Mouse (Mus musculus): ENCODE data around the gene Utrn.
A peak's percentile ranks its signal among the peaks of the same experiment; 100 is the strongest.

The Utrn gene

DNA sequence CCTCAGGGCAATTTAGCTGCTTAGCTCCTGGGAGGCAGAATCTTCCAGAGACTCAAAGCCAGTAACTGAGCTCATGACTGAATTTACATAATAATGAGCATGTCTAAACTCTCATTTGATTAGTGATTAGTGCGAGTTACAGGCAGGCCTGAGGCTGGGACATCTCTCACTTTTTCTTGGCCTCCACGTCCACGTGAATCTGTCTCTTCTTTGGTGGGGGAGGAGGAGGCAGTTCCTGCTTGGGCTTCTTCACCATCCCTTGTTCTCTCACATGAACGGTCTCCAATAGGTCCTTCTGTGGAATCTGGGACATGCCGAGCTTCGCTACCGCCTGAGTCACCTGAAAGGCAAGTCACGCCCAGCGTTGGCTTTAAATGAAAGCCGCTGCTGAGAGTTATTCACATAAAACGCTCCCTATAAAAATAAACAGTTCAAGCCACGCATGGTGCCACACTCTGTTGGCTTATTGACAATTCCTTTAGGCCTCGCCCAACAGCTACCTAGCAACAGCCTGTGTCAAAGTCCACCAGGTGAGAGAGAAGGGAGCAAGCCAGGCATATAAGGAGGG is 143.0 kb downstream of the Utrn start:
- DNase-seq = peak; percentile 51 to 56

DNA sequence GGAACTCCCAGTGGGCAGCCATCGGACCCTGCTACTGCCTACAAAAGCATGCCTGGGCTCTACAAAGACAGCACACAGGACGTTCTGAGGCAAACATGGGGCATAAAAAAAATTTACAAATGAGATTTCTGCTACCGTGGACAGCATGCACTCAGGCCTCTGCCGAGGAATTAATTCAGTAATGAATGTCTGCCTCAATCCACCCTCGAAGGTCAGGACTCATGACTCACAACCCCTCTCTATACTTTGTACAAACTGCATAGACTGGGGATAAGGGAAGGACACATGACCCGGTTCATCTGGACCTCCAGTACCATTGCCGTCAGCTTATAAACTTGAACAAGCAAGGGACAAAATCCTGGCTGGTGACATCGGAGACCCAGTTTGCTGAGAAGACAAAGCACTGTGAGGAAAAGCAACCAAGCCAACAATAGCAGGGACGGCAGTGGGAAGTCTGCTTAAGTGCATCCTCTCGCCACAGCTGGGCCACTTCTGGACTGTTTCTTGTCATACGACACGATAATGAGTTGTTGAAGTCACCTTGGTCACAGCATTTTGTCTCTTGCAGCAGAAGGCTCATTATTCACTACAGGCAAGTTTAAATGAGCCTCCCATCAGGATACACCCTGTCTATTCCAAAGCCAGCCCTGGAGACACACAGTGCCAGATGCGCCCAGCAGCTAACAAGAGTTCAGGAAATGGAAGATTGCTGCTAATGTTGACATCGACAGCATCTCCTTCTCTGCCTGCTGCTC is 144.7 kb downstream of the Utrn start:
- no peak for DNase-seq

DNA sequence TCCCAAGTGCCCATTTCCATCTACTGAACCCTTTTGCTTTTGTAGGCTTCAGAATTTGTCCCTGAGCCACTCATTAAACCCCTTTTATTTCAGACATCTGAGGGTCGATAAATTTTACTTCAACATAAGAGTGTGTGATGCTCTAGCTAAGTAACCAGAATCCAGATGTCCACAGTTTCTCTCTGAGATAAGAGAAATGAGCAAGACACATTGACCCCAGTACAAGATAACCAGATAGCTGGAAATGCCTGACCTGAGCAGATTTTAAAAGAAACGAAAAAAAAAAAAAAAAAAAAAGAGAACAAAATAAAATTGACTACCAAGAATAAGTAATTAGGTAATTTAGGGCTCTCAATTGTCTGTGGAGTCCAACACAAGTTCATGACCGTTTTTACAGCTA is 145.9 kb downstream of the Utrn start:
- DNase-seq = no peak

DNA sequence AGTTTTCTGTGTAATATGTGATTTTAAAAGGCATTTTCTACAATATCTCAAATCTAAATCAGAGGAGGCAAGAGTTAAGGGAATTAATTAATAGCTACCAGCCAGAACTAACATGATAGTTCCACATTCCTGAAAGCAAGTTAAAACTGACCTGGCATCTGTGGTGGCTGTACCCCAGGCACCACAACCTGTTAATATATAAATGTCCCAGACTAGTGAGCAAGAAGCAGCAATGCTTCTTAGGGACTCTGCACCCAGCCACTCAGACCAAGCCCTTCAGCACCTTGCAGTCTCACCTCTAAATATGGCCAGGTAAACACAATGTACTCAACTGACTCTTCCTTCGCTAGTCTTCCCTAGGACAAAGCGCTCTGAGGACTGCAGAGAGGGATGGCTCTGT is 147.1 kb downstream of the Utrn start:
- DNase-seq = no peak

DNA sequence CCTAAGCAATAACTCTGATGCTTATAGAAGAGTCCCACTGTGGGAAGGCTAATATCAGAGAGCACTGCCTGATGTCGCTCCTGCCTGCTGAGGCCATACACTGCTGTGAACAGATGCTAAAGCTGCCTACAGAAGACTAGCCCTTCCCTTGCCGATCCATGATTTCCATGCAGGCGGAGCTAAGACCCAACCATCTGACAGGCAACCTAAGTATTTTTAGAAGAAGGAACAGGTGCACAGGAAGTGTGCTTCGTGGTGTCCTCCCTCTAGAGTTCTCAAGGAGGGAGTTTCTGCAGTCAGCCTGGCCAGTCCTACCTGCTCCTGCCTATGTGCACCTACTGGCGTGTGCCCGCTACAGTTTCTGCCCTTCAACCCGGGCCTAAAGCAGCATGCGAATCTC is 150.8 kb downstream of the Utrn start:
- DNase-seq = peak; percentile 68 to 69

DNA sequence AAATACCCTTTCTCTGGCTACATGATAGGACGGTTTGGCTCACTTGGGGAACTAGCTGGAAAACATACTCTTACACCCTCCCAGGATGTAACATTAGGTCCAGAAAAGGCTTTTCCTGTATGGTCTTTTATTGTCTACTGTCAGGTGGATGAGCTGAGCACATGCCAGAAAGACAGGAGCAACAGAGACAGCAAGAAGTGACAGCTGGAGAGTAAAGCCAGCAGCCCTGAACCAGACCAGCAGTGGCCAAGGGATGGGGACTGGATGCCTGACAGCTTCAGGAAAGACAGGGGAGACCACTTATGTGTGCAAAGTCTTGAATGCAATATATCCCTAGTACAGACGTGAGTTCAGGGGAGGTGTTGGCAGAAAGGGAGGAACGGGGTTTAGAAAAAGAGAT is 151.8 kb downstream of the Utrn start:
- DNase-seq = peak in 1 of 2 experiments; percentile 28

DNA sequence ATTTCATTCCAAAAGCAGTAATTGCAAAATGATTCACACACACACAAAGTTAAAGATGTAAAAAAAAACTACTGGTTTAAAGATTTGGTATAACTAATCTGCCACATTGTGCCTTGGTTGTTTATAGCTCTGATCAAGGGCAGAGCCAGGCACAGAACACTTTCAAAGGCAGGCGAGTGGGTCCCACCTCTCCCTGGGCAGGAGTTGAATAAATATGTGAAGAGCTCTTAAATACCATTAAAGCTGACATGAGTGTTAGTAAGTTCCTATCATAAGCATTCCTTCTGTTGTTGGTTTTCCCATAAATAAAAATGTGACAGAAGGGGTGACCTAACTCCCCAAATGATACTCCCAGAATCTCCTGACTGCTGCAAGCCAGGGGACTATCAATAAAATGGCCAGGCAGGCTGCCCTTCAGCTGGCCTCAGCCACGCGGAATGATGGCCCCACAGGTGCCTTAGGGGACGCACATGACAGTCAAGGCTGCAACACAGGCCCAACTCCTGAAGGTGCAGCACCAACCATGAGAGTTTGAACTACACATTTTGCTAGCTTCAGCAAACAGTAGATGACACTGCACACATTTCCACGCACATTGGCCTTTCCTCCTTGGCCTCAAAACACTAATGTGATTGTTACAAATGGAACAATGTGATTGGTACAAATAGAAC is 152.4 kb downstream of the Utrn start:
- no peak for DNase-seq

DNA sequence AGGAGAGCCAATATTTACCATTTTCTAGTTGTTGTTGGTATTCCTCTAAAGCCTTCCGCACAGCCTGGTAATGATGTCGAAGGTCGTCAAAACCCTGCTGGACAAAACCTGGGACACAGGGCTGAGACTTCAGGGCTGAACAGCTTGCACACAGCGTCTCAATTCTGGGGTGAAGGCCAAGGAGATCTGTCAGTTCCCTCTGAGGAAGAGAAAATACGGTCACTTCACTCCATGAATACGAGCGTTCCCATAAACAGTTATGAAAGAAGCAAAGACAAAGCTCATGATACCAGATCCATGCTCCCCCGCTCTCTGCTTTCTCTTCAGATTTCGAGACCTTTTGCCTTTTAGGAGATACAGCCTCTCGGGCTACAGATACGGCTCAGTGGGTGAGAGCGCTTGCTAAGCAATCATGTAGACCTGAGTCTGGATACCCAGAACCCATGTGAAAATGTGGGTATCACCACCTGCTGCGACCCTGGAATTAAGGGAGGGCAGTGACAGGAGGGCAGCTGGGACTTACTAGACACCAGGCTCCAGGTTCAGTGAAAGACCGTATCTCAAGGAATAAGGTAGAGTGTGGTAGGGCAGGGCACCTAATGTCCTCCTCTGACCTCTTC is 155.8 kb downstream of the Utrn start:
- peak; percentile 68 to 76 for DNase-seq

DNA sequence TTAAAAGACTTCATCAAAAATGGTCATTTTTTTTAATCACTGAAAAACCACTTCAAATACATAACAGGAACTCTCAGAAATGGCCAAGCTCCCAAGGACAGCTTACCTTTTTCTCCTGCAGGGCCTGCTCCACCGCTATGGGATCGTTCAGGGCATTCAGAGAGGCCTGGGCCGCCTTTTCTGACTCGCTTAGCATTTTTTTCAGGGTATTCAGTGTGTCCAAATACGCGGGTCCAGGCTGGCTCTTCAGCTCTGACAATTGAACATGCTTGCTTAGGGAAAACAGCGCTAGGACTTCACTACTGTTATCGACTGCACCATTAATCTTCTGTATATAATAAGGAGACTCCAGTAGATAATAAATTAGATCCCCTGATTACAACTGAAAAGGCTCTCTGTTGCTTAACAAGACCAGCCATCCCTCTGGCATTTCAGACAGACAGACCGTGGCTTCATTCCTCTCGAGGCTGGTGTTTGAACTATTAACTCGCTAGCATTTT is 157.8 kb downstream of the Utrn start:
- no peak for DNase-seq

DNA sequence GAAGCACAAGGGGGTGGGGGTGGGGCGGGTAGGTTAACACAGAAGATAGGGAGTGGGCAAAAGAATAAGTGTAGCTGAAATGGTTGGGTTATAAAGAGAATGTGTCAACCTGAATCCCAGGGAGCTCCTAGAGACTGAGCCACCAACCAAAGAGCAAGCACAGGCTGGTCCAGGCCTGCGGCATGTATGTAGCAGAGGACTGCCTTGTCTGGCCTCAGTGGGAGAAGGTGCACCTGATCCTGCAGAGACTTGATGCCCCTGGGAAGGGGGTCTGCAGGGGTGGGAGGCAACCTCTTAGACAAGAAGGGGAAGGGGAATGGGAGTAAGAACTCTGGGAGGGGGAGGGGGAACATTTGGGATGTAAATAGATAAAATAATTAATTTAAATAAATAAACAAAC is 162.6 kb downstream of the Utrn start:
- no peak for DNase-seq

DNA sequence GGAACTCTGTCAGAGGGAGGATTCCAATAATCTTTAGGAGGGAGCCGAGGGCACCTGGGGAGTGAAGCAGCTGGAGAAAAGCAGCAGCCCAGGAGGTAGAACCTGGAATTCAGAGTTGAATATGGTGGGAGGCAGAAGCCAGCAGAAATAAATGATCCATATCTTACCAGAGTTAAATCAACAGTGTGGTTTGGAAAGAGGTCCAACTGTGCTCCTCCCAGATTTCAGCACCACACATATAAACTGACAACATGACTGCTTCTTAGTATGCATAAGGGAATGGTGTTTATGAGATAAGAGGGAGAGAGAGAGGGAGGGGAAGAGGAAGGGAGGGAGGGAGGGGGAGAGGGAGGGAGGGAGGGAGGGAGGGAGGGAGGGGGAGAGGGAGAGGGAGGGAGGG is 163.2 kb downstream of the Utrn start:
- DNase-seq = no peak

DNA sequence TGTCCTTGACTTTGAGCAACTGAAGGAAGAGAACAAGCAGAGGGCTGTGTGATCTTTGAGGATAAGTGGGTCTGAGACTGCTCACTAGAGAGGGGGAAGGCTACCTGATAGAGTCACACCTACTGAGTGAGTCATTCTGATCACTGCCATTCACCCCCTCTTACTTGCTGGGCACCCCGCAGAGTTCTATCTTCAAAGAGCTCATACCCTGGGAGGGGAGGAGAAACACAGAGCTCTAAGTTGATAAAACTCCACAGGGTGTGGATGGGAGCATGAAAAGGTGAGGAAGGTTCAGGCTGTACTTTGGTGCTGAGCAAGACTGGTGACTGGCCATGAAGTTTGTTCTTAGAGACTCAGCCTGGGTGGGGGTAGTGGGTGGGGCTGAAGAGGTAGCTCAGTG is 164.9 kb downstream of the Utrn start:
- DNase-seq = no peak

DNA sequence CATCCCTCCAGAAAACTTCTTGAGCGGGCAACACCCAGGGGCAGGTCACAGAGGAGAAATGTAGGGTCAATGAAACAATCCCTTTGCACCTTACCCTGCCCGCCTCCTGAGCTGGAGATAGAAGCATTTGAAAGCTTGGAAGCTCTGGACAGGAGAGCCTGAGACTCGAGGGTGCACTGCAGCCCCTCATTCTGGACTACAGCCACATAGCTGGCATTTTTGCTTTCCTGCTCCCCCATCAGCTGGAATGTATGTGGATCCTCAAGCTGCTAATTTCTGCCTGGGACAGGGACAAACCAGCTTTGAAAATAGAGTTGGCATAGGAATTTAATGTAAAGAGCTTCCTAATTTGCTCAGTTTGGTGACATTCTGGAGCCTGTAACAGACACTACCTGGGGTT is 165.6 kb downstream of the Utrn start:
- no peak for DNase-seq

DNA sequence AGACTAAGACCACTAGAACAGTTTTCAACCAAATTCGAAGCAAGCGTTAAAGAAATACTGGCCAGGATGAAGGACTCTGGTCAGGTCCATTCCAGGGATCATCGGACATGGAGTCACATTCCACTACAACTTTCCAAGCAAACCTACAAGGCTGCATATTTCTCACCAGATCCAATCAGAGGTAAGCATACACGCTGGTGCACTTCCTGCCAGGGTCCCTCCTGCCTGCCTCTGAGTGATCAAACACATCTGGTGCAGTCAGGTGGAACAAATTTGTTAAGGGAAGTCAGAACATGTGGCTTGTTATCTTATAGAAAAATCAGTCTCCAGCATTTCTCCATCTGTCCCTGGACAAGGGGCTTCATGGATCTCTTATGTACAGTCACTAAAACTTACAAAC is 167.0 kb downstream of the Utrn start:
- DNase-seq = no peak

DNA sequence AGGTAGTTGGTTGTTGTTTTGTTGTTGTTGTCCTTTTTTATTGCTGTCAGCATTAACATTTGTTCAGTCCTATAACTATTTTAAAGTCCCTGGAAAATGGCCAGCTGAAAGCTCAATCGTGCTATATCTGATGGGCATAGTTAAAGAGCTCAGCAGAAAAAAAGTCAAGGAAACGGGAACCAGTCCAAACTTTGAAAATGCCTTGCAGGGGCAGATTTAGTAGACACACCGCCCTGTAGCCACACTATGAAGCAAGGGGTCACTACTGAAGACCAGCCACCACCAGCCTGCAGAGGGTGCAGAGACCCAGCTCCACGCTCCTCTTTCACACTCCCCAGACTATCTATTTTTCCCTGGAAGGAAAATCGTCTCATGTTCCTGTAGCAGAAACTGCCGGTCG is 167.5 kb downstream of the Utrn start:
- no peak for DNase-seq

DNA sequence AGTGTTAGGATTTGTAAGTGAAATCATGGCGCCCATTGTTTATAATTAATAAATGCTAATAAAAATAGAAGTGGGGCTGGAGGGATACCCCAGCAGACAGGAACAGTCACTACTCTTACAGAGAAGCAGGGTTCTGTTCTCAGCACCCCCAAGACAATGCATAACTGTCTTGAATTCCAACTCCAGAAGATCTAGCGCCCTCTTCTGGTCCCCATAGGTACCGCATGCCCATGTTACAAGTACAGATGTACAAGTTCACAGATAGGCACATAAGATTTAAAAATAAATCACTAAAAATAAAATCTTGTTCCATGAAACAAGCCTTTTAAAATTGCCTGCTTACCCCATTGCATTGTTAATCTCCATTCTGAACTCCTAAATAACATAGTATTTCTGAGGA is 168.6 kb downstream of the Utrn start:
- no peak for DNase-seq

DNA sequence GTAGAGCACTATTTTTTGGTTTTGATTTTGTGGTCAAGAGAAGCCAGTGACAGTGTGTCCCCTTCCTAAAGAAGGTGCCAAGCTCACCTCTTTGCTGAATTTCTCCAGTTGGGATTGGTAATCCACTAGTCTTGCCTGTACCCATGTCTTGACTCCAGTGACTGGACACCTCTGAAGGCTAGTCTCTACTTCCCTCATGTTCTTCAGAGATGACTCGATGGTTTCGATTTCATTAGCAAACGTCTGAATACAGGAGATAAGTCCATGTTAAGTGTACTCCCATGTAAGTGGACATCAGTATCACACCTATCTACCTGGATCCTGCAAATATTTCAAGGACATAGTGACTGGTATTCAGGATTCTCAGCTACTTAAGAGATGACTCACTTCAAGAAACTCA is 171.3 kb downstream of the Utrn start:
- no peak for DNase-seq

DNA sequence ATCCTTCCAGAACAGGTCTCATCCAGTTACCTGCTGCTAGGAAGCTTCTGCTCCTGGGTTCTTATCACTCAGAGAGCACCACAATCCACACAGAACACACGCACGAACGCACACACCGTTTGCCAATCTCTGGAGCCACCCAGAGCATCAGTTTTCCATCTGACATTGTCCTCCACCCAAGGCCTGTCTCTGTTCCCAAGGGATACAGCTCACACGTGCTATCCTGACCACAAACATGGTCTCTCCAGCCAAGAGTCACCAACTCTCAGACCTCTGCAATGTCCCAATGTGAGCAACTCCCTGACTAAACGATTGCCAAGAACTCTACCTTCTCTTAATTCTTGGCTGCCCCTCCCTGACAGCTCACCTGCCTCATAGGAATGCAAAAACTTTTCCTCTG is 172.5 kb downstream of the Utrn start:
- no peak for DNase-seq

DNA sequence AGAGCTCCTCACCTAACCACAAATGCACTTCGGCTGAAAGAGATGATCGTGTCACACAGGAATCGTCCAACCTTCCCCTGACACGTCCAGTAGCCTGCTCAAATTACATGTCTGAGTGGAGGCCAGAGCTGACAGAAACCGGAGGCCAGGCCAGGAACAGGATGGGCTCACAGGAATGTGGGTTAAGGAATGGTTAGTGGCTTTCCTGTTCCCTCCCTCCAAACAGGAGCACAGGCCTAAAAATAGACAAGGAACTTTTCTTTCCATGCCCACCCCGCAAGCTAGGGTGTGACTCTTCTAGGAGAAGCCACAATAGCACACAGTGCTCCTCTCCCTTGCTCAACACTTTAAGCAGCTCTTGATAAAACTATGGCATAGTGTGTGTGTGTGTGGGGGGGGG is 174.4 kb downstream of the Utrn start:
- no peak for DNase-seq

DNA sequence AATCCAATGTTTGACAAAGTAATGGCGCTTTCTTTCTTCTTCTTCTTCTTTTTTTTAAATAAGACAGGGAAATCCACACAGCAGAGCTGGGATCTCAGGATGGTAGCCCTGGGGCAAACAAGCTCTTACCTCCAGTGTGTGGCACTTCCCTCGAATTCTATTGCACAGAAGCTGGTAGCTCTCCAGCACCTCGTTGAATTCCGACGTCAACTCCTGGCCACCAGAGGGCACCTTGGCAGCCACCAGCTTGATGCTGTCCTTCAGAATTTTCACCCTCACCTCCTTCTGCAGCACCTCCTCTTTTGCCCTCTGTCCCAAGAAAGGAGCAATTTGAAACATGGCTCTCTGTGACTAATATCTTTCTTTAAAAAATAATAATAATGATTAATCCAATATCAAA is 178.6 kb downstream of the Utrn start:
- peak; percentile 89 to 93 for DNase-seq

DNA sequence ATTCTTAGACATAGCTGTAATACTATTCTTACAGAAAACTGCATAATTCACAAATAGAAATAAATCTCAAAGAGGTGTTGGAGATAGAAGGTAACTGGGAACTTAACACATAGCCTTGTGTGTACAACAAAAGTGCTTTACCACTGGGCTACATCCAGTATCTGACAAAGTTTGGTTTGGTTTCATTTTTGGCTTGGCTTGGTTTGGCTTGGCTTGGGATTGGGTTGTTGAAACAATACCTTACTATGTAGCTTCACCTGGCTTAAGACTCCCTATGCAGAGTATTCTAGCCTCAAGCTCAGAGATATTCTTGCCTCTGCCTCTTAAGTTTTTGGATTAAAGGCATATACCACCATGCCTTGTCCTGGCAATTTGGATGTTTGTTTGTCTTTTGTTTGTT is 183.5 kb downstream of the Utrn start:
- no peak for DNase-seq

DNA sequence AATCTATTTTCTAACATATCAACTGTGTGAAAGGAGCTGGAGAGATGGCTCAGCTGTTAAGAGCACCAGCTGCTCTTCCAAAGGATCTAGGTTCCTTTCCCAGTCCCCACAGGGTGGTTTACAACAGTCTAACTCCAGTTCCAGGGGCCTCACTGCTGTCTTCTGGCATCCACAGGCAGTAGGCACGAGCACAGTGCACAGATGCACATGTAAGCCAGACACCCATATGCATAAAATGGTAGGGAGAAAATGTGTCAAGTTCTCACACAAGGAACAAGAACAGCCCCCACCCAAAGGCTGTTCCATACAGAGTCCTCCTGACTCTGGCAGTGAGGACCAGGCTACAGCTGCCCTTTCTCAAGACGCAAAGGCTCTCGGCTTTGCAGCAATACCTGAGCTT is 185.1 kb downstream of the Utrn start:
- DNase-seq = no peak

DNA sequence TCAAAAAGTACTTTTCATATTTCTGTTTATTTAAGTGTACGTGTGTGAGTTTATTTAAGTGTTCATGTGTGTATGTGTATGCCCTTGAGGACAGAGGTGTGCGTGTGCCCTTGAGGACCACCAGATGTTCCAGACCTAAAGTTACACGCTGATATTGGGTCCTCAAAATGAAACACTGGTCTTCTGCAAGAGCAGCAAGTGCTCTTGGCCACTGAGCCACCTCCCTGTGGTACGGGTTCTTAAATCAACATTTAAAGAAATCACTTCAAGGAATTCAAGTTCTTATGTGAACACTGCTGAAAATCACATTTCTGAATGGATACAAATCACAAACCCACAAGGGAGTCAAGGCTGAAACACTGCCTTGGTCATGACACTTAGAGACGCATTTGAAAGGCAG is 195.9 kb downstream of the Utrn start:
- no peak for DNase-seq

DNA sequence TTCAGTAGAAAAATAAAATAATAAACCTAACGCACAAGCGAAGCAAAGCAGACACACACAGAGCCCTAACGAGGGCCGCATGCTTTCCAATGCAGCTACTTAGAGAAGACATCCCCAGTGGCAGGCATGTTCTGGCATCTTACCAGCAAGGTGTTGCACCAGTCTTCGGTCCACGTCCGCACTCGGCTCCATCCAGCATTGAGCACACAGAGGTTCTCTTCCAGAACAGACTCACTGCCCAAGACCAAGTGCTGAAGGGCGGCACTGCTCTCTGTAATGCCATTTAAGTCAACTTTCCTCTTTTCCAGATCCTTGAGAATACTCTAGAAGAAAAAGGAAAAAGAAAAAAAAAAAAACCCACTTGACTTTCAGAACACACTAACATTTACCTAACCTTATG is 197.6 kb downstream of the Utrn start:
- DNase-seq = no peak

All from cerebellum, postnatal 25 days (tissue).